Mouse (Mus musculus): ENCODE results near the gene Armh4. TPM values are rescaled to one million over a fixed set of nuclear protein-coding genes. Genes with fewer than 3 reads are reported as not detected.
A peak's percentile ranks its signal among the peaks of the same experiment; 100 is the strongest.

Gene Armh4
- total and polyA plus RNA-seq, 2 experiments from 2014 or later, result 17.9 to 23.3 TPM

DNA sequence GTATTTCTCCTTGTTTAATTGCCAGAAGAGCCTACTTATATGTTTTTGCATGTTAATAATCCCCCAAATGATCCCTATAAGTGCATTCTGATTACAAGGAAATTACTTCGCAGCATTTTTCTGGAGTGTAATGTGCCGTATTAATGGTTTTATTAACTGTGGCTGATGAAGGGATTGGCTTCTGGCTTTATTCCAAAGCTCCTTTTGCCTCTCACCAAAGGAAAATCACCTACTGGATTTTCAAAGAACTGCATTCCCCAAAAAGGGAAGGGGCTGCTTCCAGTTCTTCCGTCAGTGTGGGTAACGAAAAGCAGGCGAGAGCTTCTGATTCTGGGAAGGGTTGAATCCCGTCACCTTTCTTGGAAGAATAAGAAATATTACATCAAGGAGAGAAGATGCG, 43.9 kb downstream of the Armh4 start:
- TF ChIP-seq CTCF (IDR thresholded peaks at IDR 0.05), result peak; percentile 56
- DNase-seq (ENCODE audit: low spot score) (peak; percentile 83), ATAC-seq (ENCODE audit: low FRiP score) (no peak)
- H3K27ac ChIP-seq (ENCODE audit: low read depth, low read length), result no peak overlapping the region
- H3K9ac ChIP-seq (replicated peaks; ENCODE audit: low read length, poor library complexity, severe bottlenecking), result no peak overlapping the region
- no peak overlapping the region for H3K4me2 ChIP-seq (ENCODE audit: low read depth, low read length, poor library complexity, severe bottlenecking)
- 49% methylated on average over 7 of the region's 7 CpGs for WGBS
- no peak overlapping the region for H3K4me3 ChIP-seq (ENCODE audit: low read depth, low read length)
- H3K9me3 ChIP-seq (ENCODE audit: low read length), result no peaks in the 10 kb centered on the region
- no peaks in the 10 kb centered on the region for H3K27me3 ChIP-seq (ENCODE audit: insufficient read depth, low read length)
- H3K36me3 ChIP-seq (ENCODE audit: insufficient read depth, low read length), result no peaks in the 10 kb centered on the region
- H3K4me1 ChIP-seq (ENCODE audit: insufficient read depth, low read length), result no peaks in the 10 kb centered on the region

GRCm38 (mm10) chr14:49738441-49739088, 44.6 kb downstream of the Armh4 start:
- no peak for TF ChIP-seq CTCF (IDR thresholded peaks at IDR 0.05)
- no peak overlapping the region for H3K27ac ChIP-seq (ENCODE audit: low read depth, low read length)
- H3K4me1 ChIP-seq (ENCODE audit: insufficient read depth, low read length), result no peaks in the 10 kb centered on the region
- H3K36me3 ChIP-seq (ENCODE audit: insufficient read depth, low read length), result no peaks in the 10 kb centered on the region
- ATAC-seq (ENCODE audit: low FRiP score) (peak; percentile 56; the same call in 1 of the 2 replicates), DNase-seq (ENCODE audit: low spot score) (no peak)
- WGBS, result 47% methylated on average over 2 of the region's 2 CpGs
- no peak overlapping the region for H3K4me3 ChIP-seq (ENCODE audit: low read depth, low read length)
- no peaks in the 10 kb centered on the region for H3K27me3 ChIP-seq (ENCODE audit: insufficient read depth, low read length)
- H3K9me3 ChIP-seq (ENCODE audit: low read length), result no peaks in the 10 kb centered on the region
- no peak overlapping the region for H3K4me2 ChIP-seq (ENCODE audit: low read depth, low read length, poor library complexity, severe bottlenecking)
- H3K9ac ChIP-seq (replicated peaks; ENCODE audit: low read length, poor library complexity, severe bottlenecking), result no peak overlapping the region

- no peaks in the 10 kb centered on the region for H3K27me3 ChIP-seq (ENCODE audit: insufficient read depth, low read length)
- DNase-seq (ENCODE audit: low spot score) (peak; percentile 82), ATAC-seq (ENCODE audit: low FRiP score) (peak; percentile 38)
- H3K27ac ChIP-seq (ENCODE audit: low read depth, low read length), result no peak overlapping the region
- H3K4me3 ChIP-seq (ENCODE audit: low read depth, low read length), result no peak overlapping the region
- peak; percentile 87 for TF ChIP-seq CTCF (IDR thresholded peaks at IDR 0.05)
- no peaks in the 10 kb centered on the region for H3K4me1 ChIP-seq (ENCODE audit: insufficient read depth, low read length)
- no peaks in the 10 kb centered on the region for H3K9me3 ChIP-seq (ENCODE audit: low read length)
- no peaks in the 10 kb centered on the region for H3K36me3 ChIP-seq (ENCODE audit: insufficient read depth, low read length)
- no peak overlapping the region for H3K9ac ChIP-seq (replicated peaks; ENCODE audit: low read length, poor library complexity, severe bottlenecking)
- no peak overlapping the region for H3K4me2 ChIP-seq (ENCODE audit: low read depth, low read length, poor library complexity, severe bottlenecking)
These were observed 49.2 kb downstream of the Armh4 start for GRCm38 (mm10) chr14:49733950-49734349.

DNA sequence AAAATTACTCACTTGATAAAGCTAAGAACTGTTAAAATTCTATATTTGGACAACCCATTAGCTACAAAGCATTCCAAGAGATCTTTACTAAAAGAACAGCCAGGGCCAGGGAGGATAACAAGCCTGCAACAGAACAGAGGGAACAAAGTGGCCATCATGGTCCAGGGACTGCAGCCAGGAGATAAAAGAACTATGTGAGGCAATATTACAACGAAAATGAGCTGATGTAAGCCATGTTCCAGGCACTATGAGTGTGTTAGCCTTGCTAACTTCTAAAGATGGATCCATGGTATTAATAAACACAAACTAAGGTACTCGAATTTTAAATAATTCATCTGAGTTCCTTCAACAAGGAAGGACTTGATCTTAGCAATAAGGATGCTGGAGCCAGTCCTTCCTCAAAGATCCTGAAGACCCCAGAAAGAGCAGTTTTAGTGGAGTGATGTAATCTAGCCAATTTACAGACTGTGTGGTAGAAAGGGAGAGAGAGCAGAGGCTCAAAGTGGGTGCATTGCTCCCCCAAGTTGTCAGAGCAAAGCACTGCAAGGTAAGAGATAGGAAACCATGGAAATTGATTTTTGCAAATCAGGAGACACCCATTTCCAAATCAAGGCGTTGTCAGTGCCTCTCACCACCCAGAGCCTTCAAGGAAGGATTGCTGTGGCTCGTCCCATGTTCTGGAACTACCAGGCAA, 59.7 kb downstream of the Armh4 start:
- H3K4me2 ChIP-seq (ENCODE audit: low read depth, low read length, poor library complexity, severe bottlenecking), result no peak overlapping the region
- WGBS, result 63% methylated on average over 4 of the region's 4 CpGs
- ATAC-seq (ENCODE audit: low FRiP score), result peak; percentile 69; the same call in 1 of the 2 replicates

GRCm38 (mm10) chr14:49722782-49723181, 60.4 kb downstream of the Armh4 start:
- Histone ChIP-seq H3K9ac (replicated peaks; ENCODE audit: low read length, poor library complexity, severe bottlenecking) (no peak overlapping the region), H3K9me3 (ENCODE audit: low read length) (no peaks in the 10 kb centered on the region), H3K4me1 (ENCODE audit: insufficient read depth, low read length) (no peaks in the 10 kb centered on the region), H3K4me2 (ENCODE audit: low read depth, low read length, poor library complexity, severe bottlenecking) (no peak overlapping the region), H3K27ac (ENCODE audit: low read depth, low read length) (no peak overlapping the region), H3K27me3 (ENCODE audit: insufficient read depth, low read length) (no peaks in the 10 kb centered on the region), H3K36me3 (ENCODE audit: insufficient read depth, low read length) (no peaks in the 10 kb centered on the region), H3K4me3 (ENCODE audit: low read depth, low read length) (no peak overlapping the region)
- ATAC-seq (ENCODE audit: low FRiP score) (no peak), DNase-seq (ENCODE audit: low spot score) (no peak)
- no peak for TF ChIP-seq CTCF (IDR thresholded peaks at IDR 0.05)
- 77% methylated on average over 3 of the region's 3 CpGs for WGBS

More for the DNA sequence above, 59.7 kb downstream of the Armh4 start:
- Histone ChIP-seq H3K4me1 (ENCODE audit: insufficient read depth, low read length) (no peaks in the 10 kb centered on the region), H3K4me3 (ENCODE audit: low read depth, low read length) (no peak overlapping the region), H3K9me3 (ENCODE audit: low read length) (no peaks in the 10 kb centered on the region), H3K9ac (replicated peaks; ENCODE audit: low read length, poor library complexity, severe bottlenecking) (no peak overlapping the region), H3K27me3 (ENCODE audit: insufficient read depth, low read length) (no peaks in the 10 kb centered on the region), H3K36me3 (ENCODE audit: insufficient read depth, low read length) (no peaks in the 10 kb centered on the region), H3K27ac (ENCODE audit: low read depth, low read length) (no peak overlapping the region)
- peak; percentile 59 for DNase-seq (ENCODE audit: low spot score)
- TF ChIP-seq CTCF (IDR thresholded peaks at IDR 0.05), result peak; percentile 73

GRCm38 (mm10) chr14:49721281-49721680, 61.9 kb downstream of the Armh4 start:
- no peak for DNase-seq (ENCODE audit: low spot score)
- TF ChIP-seq CTCF (IDR thresholded peaks at IDR 0.05), result no peak
- H3K36me3 ChIP-seq (ENCODE audit: insufficient read depth, low read length), result no peaks in the 10 kb centered on the region
- no peak overlapping the region for H3K4me3 ChIP-seq (ENCODE audit: low read depth, low read length)
- H3K4me1 ChIP-seq (ENCODE audit: insufficient read depth, low read length), result no peaks in the 10 kb centered on the region
- no peak for ATAC-seq (ENCODE audit: low FRiP score)
- no peak overlapping the region for H3K4me2 ChIP-seq (ENCODE audit: low read depth, low read length, poor library complexity, severe bottlenecking)
- H3K9ac ChIP-seq (replicated peaks; ENCODE audit: low read length, poor library complexity, severe bottlenecking), result no peak overlapping the region
- H3K27me3 ChIP-seq (ENCODE audit: insufficient read depth, low read length), result no peaks in the 10 kb centered on the region
- H3K27ac ChIP-seq (ENCODE audit: low read depth, low read length), result no peak overlapping the region
- WGBS, result 78% methylated on average over 1 of the region's 1 CpGs
- no peaks in the 10 kb centered on the region for H3K9me3 ChIP-seq (ENCODE audit: low read length)
